Mouse (Mus musculus): ENCODE data around the gene Carnmt1. TPM values are rescaled to one million over a fixed set of nuclear protein-coding genes. Genes with fewer than 3 reads are reported as not detected.

Carnmt1 gene
- polyA plus RNA-seq, 1 experiment from 2014 or later = 18.4 TPM

- Histone ChIP-seq H3K9ac (ENCODE audit: low read length) (no peak overlapping the region), H3K27ac (replicated peaks) (no peak overlapping the region), H3K36me3 (ENCODE audit: control insufficient read depth, insufficient read depth, low read length) (no peaks in the 10 kb centered on the region), H3K9me3 (ENCODE audit: control insufficient read depth, low read length) (no peaks in the 10 kb centered on the region), H3K4me2 (replicated peaks; ENCODE audit: low read depth) (no peak overlapping the region), H3K4me3 (ENCODE audit: low read depth, low read length) (no peak overlapping the region), H3K4me1 (replicated peaks; ENCODE audit: control insufficient read depth, insufficient read depth) (no peaks in the 10 kb centered on the region), H3K27me3 (ENCODE audit: control insufficient read depth, insufficient read depth, low read length) (no peaks in the 10 kb centered on the region)
- WGBS = 88% methylated on average over 7 of the region's 7 CpGs
- ATAC-seq (ENCODE audit: low FRiP score, low TSS enrichment) = no peak
- TF ChIP-seq CTCF (IDR thresholded peaks at IDR 0.05; ENCODE audit: low read depth) (no peak), EP300 (optimal IDR thresholded peaks at IDR 0.05) (no peak)
- DNase-seq (ENCODE audit: low spot score) = no peak
Observed at GRCm38 (mm10) chr19:18666966-18667365, 3.6 kb upstream of the Carnmt1 start.

GRCm38 (mm10) chr19:18669551-18669950, 1.0 kb upstream of the Carnmt1 start:
- 96% methylated on average over 7 of the region's 7 CpGs for WGBS
- Histone ChIP-seq H3K4me1 (replicated peaks; ENCODE audit: control insufficient read depth, insufficient read depth) (peaks cover 6% of the 10 kb centered on the region; the same call in 1 of the 2 replicates), H3K4me3 (ENCODE audit: low read depth, low read length) (no peak overlapping the region), H3K27ac (replicated peaks) (no peak overlapping the region), H3K27me3 (ENCODE audit: control insufficient read depth, insufficient read depth, low read length) (no peaks in the 10 kb centered on the region), H3K36me3 (ENCODE audit: control insufficient read depth, insufficient read depth, low read length) (no peaks in the 10 kb centered on the region), H3K4me2 (replicated peaks; ENCODE audit: low read depth) (no peak overlapping the region), H3K9ac (ENCODE audit: low read length) (no peak overlapping the region), H3K9me3 (ENCODE audit: control insufficient read depth, low read length) (no peaks in the 10 kb centered on the region)
- no peak for TF ChIP-seq CTCF (IDR thresholded peaks at IDR 0.05; ENCODE audit: low read depth)
- TF ChIP-seq EP300 (optimal IDR thresholded peaks at IDR 0.05) = no peak
- DNase-seq (ENCODE audit: low spot score) = no peak
- ATAC-seq (ENCODE audit: low FRiP score, low TSS enrichment) = no peak

DNA sequence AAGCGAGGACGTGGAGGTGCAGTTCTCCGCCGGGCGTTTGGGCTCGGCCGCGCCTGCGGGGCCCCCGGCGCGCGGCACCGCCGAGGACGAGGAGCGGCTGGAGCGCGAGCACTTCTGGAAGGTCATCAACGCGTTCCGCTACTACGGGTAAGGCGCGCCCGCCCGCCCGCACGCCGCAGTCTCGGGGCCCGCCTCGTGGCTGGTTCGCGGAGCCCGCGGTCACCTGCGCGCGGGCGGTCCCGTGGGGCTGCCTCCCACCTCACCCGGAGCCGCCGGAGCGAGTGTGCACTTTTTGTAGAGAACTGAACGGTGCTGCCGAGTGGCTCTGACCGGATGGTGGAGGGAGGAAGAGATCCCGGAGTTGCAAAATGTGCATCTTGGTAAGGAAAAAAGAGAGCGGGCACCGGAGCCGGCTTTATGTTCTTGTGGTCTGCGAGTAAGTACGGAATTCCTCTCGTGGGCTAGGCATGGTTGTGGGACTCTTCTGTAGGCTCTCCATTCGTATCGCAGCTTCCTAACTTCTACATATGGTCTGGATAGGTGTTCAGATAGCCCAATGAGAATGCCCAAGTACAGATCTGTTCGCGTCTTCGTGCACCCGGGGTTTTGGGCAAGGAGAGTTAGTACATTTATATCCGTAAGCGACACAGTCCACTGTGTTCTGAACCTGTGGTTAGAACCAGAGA, 635 bp downstream of the Carnmt1 start:
- H3K4me2 ChIP-seq (replicated peaks; ENCODE audit: low read depth) = peak overlapping the region; percentile 66
- peak overlapping the region; percentile 87 for H3K27ac ChIP-seq (replicated peaks)
- no peaks in the 10 kb centered on the region for H3K9me3 ChIP-seq (ENCODE audit: control insufficient read depth, low read length)
- H3K4me1 ChIP-seq (replicated peaks; ENCODE audit: control insufficient read depth, insufficient read depth) = peaks cover 6% of the 10 kb centered on the region; the same call in 1 of the 2 replicates
- under 1% methylated on average over 53 of the region's 64 CpGs for WGBS
- H3K9ac ChIP-seq (ENCODE audit: low read length) = peak overlapping the region; percentile 81
- DNase-seq (ENCODE audit: low spot score) (peak; percentile 66), ATAC-seq (ENCODE audit: low FRiP score, low TSS enrichment) (peak; percentile 74)
- H3K36me3 ChIP-seq (ENCODE audit: control insufficient read depth, insufficient read depth, low read length) = no peaks in the 10 kb centered on the region
- TF ChIP-seq EP300 (optimal IDR thresholded peaks at IDR 0.05) = no peak
- no peak for TF ChIP-seq CTCF (IDR thresholded peaks at IDR 0.05; ENCODE audit: low read depth)
- no peaks in the 10 kb centered on the region for H3K27me3 ChIP-seq (ENCODE audit: control insufficient read depth, insufficient read depth, low read length)
- peak overlapping the region; percentile 68 for H3K4me3 ChIP-seq (ENCODE audit: low read depth, low read length)

DNA sequence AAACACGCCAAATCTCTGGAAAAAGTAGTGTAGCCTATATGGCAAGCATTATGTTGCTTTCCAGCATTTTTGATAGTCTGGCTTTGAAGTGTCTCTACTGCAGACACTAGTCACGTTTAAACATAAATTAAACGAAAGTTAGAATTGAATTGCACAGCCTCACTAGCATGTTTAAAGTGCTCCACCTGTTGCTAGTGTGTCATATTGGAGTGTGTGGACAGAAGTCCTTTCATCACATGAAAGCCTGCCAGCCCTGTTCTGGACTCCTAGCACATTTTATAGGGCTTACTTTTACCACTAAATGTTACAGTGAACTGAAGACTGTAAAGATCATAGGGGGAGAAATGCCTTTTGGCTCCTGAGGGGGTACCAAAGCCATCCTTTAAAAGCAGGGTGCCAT, 1.9 kb downstream of the Carnmt1 start:
- Histone ChIP-seq H3K27me3 (ENCODE audit: control insufficient read depth, insufficient read depth, low read length) (no peaks in the 10 kb centered on the region), H3K9me3 (ENCODE audit: control insufficient read depth, low read length) (no peaks in the 10 kb centered on the region), H3K4me1 (replicated peaks; ENCODE audit: control insufficient read depth, insufficient read depth) (peaks cover 6% of the 10 kb centered on the region; the same call in 1 of the 2 replicates), H3K4me3 (ENCODE audit: low read depth, low read length) (no peak overlapping the region), H3K27ac (replicated peaks) (no peak overlapping the region), H3K9ac (ENCODE audit: low read length) (no peak overlapping the region), H3K36me3 (ENCODE audit: control insufficient read depth, insufficient read depth, low read length) (no peaks in the 10 kb centered on the region), H3K4me2 (replicated peaks; ENCODE audit: low read depth) (peak overlapping the region; percentile 23)
- DNase-seq (ENCODE audit: low spot score) = no peak
- no peak for ATAC-seq (ENCODE audit: low FRiP score, low TSS enrichment)
- no peak for TF ChIP-seq EP300 (optimal IDR thresholded peaks at IDR 0.05)
- no peak for TF ChIP-seq CTCF (IDR thresholded peaks at IDR 0.05; ENCODE audit: low read depth)
- WGBS = 45% methylated on average over 3 of the region's 3 CpGs

DNA sequence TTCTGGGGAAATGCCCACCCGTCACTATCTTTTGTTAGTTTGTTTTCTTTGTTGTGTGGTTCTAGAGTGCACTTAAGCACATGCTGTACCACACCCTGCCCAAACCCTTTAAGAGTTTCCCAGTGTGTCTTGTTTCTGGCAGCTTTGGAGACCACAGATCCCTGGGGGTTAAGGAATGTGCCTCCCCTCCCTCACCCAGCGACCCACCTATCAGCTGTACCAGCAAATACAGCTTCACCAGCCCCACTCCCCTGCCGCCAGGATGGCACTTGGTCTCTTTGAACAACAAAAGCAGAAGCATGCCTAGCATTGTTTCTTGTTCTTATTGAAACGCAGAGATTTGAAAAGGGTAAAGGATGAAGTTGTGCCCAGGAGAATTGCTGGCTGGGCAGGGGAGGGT, 2.6 kb downstream of the Carnmt1 start:
- Histone ChIP-seq H3K9ac (ENCODE audit: low read length) (no peak overlapping the region), H3K27ac (replicated peaks) (no peak overlapping the region), H3K36me3 (ENCODE audit: control insufficient read depth, insufficient read depth, low read length) (no peaks in the 10 kb centered on the region), H3K4me3 (ENCODE audit: low read depth, low read length) (no peak overlapping the region), H3K9me3 (ENCODE audit: control insufficient read depth, low read length) (no peaks in the 10 kb centered on the region), H3K4me2 (replicated peaks; ENCODE audit: low read depth) (0 out of 2 replicates have a peak overlapping the region, but pooled peaks have one; percentile 23), H3K27me3 (ENCODE audit: control insufficient read depth, insufficient read depth, low read length) (no peaks in the 10 kb centered on the region), H3K4me1 (replicated peaks; ENCODE audit: control insufficient read depth, insufficient read depth) (peaks cover 6% of the 10 kb centered on the region; the same call in 1 of the 2 replicates)
- WGBS = 48% methylated on average over 4 of the region's 4 CpGs
- ATAC-seq (ENCODE audit: low FRiP score, low TSS enrichment) = no peak
- TF ChIP-seq EP300 (optimal IDR thresholded peaks at IDR 0.05) (no peak), CTCF (IDR thresholded peaks at IDR 0.05; ENCODE audit: low read depth) (no peak)
- DNase-seq (ENCODE audit: low spot score) = no peak

DNA sequence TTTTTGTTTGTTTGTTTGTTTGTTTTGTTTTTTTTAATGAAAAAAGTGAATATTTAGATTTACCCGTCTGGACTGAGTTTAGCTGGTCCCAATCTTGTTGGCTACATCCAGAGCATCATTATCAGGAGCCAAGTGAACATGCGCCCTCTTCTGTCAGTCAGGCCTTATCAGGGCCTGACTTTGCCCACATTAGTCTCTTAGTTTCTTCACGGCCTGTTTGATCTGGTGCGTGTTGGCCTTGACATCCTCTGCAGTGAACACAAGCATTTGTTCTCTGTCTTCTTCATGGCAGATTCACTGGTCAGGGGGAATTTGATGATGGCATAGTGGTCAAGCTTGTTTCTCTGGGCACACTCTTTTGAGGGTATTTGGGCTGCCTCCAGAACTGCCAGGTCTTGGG, 11.6 kb downstream of the Carnmt1 start:
- no peaks in the 10 kb centered on the region for H3K36me3 ChIP-seq (ENCODE audit: control insufficient read depth, insufficient read depth, low read length)
- 73% methylated on average over 4 of the region's 4 CpGs for WGBS
- DNase-seq (ENCODE audit: low spot score) = no peak
- H3K4me3 ChIP-seq (ENCODE audit: low read depth, low read length) = no peak overlapping the region
- H3K27me3 ChIP-seq (ENCODE audit: control insufficient read depth, insufficient read depth, low read length) = no peaks in the 10 kb centered on the region
- H3K9ac ChIP-seq (ENCODE audit: low read length) = no peak overlapping the region
- no peaks in the 10 kb centered on the region for H3K4me1 ChIP-seq (replicated peaks; ENCODE audit: control insufficient read depth, insufficient read depth)
- ATAC-seq (ENCODE audit: low FRiP score, low TSS enrichment) = no peak
- no peaks in the 10 kb centered on the region for H3K9me3 ChIP-seq (ENCODE audit: control insufficient read depth, low read length)
- no peak overlapping the region for H3K4me2 ChIP-seq (replicated peaks; ENCODE audit: low read depth)
- peak; percentile 12; the same call in 1 of the 2 replicates for TF ChIP-seq CTCF (IDR thresholded peaks at IDR 0.05; ENCODE audit: low read depth)
- TF ChIP-seq EP300 (optimal IDR thresholded peaks at IDR 0.05) = no peak
- no peak overlapping the region for H3K27ac ChIP-seq (replicated peaks)
